Mouse (Mus musculus) central nervous system, embryonic 18 days (tissue): ENCODE results near the gene Sntb2. TPM values are rescaled to one million over a fixed set of nuclear protein-coding genes. Genes with fewer than 3 reads are reported as not detected.

Experiments used
- polyA plus RNA-seq: library from polyadenylated mRNA; depleted of rRNA; stranded (reverse); fragments of >200 nt; gene quantifications from 2 replicates; pipeline ENCODE4 v1.2.3, GENCODE M21; 2012; rRNA removed

The Sntb2 gene
- 4.1 and 5.0 TPM in 2 replicates for polyA plus RNA-seq

GRCm38 (mm10) chr8:106935324-106935869 lies at the start of gene Sntb2:
TSS of gene Sntb2 (plus strand) at chr8:106935750.

DNA sequence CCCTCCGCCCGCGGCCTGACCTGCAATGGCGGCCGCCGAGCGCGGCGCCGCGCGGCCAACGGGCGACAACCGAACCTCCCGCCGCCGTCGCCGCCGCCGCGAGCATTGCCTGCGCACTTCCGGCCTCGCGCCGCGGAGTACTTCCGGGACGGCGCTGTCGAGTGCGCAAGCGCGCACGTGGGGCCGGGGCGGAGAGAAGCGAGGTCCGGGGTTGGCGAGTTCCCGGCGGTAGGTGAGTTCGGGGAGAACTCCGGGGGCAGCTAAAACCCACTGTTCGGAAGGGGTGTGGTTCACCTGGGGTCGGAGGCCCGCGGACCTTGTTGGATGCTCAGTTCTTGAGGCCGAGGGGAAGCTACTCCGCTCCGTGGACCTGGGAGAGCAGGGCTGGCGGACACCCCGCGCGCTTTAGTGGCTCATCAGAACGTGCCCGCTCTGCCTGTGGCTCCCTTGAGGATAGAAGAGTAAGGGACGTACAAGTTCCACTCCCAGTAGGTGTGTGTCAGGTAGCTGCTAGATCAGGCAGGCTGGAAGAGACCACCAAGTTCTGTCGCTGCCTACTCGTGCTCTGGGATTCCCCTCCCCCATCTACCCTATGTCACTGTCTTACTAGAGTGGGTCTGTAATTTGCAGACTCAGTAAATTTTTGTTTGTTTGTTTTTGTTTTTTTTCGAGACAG lies 41.9 kb upstream of the Sntb2 start, which contains the start of gene Utp4:
Gene Utp4, plus strand, starts transcription at position 156 of the 676 bp plus-strand sequence.

GRCm38 (mm10) chr8:107030650-107031576 lies 95.4 kb downstream of the Sntb2 start, which contains the start of gene Vps4a:
TSS of gene Vps4a (plus strand) at chr8:107031222.

DNA sequence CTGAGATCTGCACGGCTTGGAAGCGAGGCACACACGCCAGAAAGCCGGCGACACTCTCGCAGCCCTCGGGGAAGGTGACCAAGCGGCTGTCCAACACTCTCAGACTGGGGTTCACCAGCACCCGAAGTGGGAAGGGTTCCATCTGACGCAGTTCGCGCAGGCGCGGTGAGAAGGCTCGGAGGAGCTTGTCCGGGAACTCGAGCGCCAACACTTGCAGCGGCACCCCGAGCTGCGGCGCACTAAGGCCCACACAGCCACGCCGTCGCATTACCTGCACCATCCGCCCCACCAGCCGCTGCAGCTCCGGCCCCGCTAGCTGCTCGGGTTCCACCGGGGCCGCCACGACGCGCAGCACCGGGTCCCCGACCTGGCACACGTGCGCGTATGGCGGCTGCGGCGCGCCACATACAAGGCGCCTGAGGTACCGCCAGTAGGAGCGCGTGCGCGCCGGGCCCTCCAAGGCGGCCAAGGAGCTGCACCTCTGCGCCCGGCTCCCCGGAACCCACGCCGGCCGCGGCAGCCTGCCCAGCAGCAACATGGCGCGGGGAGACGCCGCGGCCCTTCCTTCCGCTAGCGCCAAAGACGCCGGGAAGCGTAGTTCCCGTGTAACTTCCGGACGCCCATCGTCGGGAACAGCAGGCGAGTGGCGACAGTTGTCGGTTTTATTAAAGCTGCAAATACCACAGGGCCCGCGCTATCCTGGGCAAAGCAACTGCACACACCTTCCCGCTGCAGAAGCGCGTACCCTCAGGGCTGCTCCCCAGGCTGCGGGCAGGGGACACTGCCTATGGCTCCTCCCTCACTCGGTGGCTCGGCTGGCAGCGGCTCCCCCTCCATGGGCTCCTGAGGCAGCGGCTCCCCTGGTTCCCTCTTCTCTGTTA lies 112.8 kb downstream of the Sntb2 start, which contains the start of gene Pdf:
Gene Pdf, minus strand, starts transcription at position 554 of the 881 bp plus-strand sequence.

DNA sequence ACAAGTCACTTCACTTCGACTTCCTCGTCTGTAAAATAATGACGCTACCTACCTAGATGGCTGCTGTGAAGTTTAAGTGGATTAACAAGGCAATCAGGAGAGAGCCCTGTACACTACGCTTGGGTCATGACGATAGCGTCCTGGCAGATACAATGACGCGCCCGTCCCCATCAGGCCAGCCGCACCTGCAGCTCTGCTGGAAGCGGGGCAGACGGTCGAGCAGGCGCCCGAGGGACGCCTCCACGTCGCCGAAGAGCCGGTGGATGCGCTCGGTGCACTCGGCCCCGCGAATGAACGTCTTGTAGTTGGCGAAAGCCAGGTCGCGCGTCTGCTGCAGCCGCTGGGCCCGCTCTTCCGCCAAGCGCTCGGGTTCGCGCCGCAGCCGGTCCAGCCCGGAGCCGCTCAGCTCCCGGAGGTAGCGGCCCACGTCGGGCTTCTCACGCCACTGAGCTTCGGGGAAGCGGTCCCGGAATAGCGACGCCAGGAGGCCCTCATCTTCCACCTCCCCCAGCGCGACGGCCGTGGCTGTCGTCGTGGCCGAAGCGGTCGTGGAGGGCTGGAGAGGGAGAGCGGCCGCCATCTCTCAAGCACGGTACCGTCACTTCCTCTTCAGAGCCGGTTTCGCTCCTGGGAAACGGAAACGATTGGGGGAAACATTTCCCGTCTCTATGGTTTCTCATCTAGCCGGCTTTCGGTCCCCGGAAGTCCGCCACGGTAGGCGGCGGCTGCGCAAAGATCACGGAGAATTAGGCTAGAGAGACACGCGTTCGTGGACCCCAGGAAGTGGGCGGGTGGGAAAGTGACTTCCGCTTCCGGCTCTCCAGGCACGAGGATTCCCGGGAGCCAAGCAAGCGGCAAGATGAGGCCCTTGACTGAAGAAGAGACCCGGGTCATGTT lies 120.8 kb downstream of the Sntb2 start, which contains the start of the genes Cog8 and Nip7:
Gene Cog8, minus strand, starts transcription at position 614 of the 897 bp plus-strand sequence.
Gene Nip7, plus strand, starts transcription at position 802 of the 897 bp plus-strand sequence.

DNA sequence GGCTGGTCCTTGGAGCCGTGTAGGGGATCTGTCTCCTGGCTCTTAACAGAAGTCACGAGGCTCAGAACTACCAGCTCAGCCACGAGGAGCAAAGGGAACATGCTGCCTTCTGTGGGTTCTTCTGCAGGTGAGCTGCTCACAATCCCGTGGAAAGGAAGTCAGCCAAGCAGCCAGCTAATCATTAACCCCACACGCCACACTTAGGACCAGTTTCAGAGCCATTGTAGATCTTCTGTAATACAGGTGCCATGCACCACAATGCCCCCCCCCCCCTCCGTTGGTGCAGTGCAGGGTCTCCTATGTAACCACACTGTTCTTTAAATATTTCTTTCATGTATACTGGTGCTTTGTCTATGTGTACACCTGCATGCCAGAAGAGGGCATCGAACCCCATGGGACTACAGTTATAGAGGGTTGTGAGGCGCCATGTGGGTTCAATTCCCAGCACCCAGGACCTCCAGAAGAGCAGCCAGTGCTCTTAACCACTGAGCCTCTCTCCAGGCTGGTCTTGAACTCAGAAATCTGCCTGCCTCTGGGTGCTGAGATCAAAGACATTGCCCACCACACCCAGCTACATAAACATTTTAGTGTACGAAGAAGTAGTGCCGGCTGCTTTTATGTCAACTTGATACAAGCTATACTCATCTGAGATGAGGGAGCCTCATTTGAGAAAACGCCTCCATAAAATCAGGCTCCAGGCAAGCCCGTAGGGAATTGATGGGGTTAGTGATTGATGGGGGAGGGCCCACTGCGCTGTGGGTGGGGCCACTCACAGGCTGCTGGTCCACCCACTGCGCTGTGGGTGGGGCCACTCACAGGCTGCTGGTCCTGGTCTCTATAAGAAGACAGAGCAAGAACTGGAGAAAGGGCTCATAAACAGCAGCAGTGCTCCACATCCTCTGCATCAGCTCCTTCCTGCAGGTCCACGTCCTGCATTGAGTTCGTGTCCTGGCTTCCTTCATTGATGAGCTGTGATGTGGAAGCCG lies 130.3 kb downstream of the Sntb2 start, which contains the start of gene Tmed6:
Gene Tmed6, minus strand, starts transcription at position 134 of the 986 bp plus-strand sequence.

Other genes with a start within 250 kb of the Sntb2 start
- 9.6 and 10.7 TPM in 2 replicates for gene Has3, start 65.5 kb upstream of the Sntb2 start, polyA plus RNA-seq
- gene Utp4, start 42.1 kb upstream of the Sntb2 start, polyA plus RNA-seq = 37.3 and 38.0 TPM in 2 replicates
- gene Vps4a, start 95.5 kb downstream of the Sntb2 start, polyA plus RNA-seq = 102 and 108 TPM in 2 replicates
- gene Pdf, start 112.9 kb downstream of the Sntb2 start, polyA plus RNA-seq = 26.0 and 27.5 TPM in 2 replicates
- gene Cog8, start 120.9 kb downstream of the Sntb2 start, polyA plus RNA-seq = 44.9 and 47.7 TPM in 2 replicates
- gene Nip7, start 121.1 kb downstream of the Sntb2 start, polyA plus RNA-seq = 69.9 and 80.6 TPM in 2 replicates
- not detected in 2 replicates for gene Tmed6, start 129.9 kb downstream of the Sntb2 start, polyA plus RNA-seq
- gene Terf2, start 160.8 kb downstream of the Sntb2 start, polyA plus RNA-seq = 39.5 and 42.7 TPM in 2 replicates
- gene Cyb5b, start 214.9 kb downstream of the Sntb2 start, polyA plus RNA-seq = 96.2 and 104 TPM in 2 replicates